Mouse (Mus musculus) CD4-positive, CD25-positive, alpha-beta regulatory T cell, adult 2 months (primary cell): Measurements from ENCODE around the gene Myo9a.
"Not testable (repeated sequence)": the region's sequence is repeated elsewhere in the genome, so short reads cannot be mapped to it uniquely, and the experiment has no call there.

Source experiments
- DNase-seq: peaks from one replicate; pipeline ENCODE4 v3.0.0-alpha.2; 2012; ENCODE audit warnings: low read depth, low spot score

Gene Myo9a

GRCm38 (mm10) chr9:59948691-59949250 is 198.1 kb downstream of the Myo9a start:
- no peak for DNase-seq

GRCm38 (mm10) chr9:59949511-59949910 is 198.8 kb downstream of the Myo9a start:
- DNase-seq, result no peak

DNA sequence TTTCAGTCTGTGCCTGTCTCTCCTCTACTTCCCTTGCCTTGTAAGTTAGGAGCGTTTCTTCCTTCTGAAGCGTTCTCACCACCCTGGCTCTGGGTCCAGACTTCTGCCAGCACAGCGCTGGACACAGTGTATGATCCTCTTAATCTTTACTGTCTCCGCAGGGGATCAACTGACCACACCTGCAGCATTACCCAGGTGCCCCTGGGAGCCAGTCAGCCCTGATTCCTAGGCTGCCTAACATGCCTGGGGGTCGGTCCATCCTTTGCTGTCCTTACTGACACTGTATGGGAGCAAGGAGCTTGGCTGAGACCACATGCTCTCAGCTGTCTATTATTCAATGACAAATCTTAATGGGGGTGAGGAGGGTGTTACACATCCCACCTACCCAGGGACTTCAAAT is 199.3 kb downstream of the Myo9a start:
- no peak for DNase-seq

- no peak for DNase-seq
Observed at GRCm38 (mm10) chr9:59951001-59951750, 200.5 kb downstream of the Myo9a start.

DNA sequence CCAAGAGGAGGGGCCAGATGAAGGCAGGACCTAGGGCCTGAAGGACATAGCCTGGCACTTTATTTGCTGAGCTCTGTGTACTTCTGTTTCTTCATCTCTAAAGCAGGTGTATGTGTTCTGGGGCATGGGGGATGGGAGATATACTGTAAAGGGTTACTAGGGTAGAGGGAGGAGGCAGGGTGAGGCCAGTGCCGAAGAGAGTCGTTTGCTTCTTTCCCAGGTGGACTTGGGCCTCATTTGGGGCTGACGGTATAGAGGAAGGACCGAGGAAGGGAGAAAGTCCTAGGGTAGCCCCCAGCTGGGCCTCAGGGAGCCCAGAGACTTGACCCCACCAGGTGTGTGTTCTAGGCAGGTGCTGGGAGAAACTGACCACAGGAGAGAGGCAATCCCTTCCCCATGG is 201.2 kb downstream of the Myo9a start:
- DNase-seq, result no peak

GRCm38 (mm10) chr9:59952515-59953070 is 201.9 kb downstream of the Myo9a start:
- no peak for DNase-seq

DNA sequence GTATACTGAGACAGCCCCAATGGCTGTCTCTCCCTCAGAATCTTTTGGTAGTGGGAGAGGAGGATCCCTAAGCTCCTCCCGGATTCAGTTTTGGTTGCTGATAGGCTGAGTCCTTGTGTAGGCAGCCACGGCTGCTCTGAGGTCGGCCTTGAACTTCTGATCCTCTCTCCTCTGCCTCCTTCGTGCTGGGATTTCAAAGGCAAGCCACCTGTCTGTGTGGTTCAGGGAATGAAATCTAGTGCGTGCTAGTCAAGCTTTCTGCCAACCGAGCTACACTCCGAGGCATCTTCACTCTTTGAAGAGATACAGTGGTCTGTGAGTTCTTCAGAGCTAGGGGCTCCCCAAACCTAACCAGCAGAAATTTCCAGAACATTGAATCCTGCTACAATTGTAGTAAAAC is 202.9 kb downstream of the Myo9a start:
- no peak for DNase-seq

- DNase-seq, result no peak
Observed at GRCm38 (mm10) chr9:59955199-59955598, 204.5 kb downstream of the Myo9a start.

GRCm38 (mm10) chr9:59955692-59956091 is 205.0 kb downstream of the Myo9a start:
- peak; percentile 24 for DNase-seq

- DNase-seq, result no peak
Observed at GRCm38 (mm10) chr9:59956496-59956895, 205.8 kb downstream of the Myo9a start.

GRCm38 (mm10) chr9:59958115-59958514 is 207.4 kb downstream of the Myo9a start:
- DNase-seq, result not testable (repeated sequence)

DNA sequence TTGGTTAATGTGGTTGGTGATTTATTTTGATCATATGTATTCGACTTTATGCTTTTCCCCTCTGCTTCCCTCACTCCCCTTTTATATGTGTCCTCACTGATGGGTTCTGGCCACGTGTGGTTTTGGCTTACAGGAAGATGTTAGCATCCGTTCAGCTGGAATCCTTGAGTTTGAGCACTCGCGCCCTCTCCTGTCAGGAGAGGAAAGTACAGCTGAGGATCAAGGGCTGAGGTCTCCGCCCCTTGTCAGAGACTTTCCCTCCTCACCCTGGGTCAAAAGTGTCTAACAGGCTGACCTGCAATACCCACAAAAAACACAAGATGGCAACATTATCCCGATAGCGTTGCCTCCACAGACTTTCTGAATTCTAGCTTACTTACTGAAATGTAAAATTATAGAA is 208.6 kb downstream of the Myo9a start:
- peak; percentile 96 for DNase-seq

DNA sequence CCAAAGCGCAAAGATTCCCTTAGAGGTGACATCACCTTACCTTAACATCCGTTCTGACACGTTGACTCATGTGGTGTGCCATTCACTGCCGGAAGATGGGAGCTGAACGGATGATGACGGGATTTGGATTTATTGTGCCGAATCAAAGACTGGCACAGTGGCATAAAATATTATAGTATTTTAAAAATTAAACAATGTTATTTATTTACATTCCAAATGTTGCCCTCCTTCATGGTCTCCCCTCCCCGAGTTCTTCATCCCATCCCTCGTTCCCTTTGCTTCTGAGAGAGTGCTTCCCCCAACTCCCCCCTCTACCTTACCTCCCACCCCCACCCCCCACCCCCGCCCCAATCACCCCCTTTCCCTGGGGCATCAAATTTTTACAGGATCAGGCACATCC is 209.9 kb downstream of the Myo9a start, which contains the start of gene Nr2e3:
Nr2e3 (minus strand) TSS at position 101 of the 400 bp plus-strand sequence.
- no peak for DNase-seq

DNA sequence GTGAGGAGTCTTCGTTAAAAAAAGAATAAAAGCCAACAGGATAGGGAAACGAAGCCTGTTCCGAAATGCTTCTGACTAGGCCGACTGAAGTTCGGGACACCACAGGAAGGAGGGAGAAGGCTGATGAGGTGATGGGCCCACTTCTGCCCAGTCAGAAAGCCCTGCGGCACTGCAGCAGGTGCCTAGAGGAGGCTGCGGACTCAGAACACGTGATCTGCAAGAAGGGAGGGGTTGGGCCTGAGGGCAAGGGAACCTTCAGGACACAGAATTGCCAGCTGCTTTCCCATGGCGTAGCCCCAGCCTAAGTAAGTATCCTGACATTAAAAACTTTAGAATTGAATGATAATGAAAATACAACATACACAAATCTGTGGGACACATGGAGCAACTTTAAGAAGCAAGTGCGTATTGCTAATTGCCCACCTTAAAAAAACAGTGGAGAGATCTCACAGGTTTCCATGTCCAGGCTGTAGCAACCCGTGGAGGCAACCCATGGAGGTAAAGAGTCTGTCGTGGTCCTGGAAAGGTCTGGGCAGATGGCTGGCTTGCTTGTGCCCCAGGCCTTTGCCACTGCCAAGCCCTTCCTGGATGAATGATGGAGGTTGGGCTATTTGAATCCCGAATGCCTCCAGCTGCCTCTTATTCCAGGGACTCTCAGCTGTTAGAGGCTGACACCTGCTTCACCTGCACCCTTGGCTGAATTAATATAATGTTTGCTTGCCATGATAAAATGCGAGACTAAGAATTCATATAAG is 210.7 kb downstream of the Myo9a start:
- no peak for DNase-seq

GRCm38 (mm10) chr9:59964367-59964766 is 213.7 kb downstream of the Myo9a start:
- DNase-seq, result no peak

DNA sequence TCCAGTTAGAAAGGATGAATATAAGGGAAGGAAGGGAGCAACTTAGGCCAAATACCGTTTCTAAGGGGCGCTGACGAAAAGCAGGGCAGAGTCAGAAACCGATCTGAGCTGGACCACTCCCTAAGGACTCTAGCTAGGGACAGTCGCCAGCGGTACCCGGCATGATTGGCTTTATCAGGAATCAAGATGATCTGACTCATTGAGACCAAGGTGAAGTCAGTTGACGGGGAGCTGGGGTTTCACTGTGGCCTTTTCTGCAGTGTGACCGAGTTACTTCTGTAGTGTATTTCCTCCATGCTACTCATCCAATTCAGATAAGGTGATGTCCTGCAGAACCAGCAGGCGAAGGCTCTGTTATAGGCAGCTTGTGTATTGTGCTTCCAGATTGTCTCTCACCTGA is 214.3 kb downstream of the Myo9a start:
- DNase-seq, result no peak

GRCm38 (mm10) chr9:59969383-59969782 is 218.7 kb downstream of the Myo9a start:
- DNase-seq, result peak; percentile 84

DNA sequence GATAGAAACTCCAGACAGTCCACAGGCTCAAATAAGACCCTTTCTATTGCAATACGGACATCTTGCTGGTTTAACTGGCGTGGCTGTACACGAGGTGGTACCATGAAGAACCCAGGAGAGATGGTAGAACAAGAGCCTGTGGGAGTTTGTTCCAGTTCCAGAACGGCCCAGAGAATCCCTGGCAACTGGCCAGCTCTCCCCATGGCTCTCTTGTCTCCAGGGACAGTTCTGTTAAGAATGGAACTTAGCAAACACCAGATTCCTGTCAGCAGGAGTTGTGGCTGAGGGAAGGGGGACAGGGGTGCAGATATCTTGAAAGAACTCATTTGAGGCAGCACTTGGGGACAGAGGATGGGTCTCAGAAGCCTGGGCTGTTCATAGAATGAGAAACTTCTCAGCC is 220.6 kb downstream of the Myo9a start:
- DNase-seq, result no peak
